Mouse (Mus musculus): ENCODE results near the gene Shmt2.
A peak's percentile ranks its signal among the peaks of the same experiment; 100 is the strongest.

The Shmt2 gene

DNA sequence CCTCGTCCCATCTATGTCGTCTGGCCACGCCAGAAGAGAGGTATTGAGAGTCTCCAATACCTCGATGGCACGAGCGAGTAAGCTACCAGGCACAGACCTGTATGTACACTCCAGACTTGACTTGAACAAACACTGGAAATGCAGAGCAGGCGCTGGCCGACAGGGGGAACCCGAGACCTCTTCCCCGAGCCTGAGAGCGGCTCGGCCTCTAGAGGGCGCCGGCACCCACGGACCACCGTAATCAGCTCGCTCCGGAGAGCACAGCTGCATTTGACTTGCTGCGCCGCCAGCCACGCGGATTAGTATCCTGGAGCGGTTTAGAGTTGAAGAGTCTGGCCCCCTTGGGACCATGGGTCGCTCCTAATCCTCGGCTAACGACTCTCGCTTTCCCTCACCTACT, 9.4 kb downstream of the Shmt2 start:
- DNase-seq (ENCODE audit: low read depth in 1 of 2, low spot score in 2 of 2) = peak; percentile 84 to 89

DNA sequence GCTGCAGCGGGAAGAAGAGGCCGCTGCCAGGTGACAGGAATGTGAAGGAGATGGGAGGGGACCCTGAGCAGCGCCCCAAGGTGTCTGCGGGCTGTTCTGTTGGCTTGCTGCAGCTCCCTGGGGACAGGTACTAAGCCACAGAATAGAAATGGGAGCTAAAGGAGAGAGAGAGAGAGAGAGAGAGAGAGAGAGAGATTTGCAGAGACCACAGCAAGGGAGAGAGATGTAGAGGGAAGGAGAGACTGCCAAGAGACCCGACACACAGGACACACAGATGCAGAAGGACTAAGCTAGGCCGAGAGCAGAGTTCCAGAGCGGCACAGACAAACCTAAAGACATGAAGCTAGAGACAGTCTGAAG, 10.0 kb downstream of the Shmt2 start:
- DNase-seq (ENCODE audit: low read depth in 1 of 2, low spot score in 2 of 2) = no peak

DNA sequence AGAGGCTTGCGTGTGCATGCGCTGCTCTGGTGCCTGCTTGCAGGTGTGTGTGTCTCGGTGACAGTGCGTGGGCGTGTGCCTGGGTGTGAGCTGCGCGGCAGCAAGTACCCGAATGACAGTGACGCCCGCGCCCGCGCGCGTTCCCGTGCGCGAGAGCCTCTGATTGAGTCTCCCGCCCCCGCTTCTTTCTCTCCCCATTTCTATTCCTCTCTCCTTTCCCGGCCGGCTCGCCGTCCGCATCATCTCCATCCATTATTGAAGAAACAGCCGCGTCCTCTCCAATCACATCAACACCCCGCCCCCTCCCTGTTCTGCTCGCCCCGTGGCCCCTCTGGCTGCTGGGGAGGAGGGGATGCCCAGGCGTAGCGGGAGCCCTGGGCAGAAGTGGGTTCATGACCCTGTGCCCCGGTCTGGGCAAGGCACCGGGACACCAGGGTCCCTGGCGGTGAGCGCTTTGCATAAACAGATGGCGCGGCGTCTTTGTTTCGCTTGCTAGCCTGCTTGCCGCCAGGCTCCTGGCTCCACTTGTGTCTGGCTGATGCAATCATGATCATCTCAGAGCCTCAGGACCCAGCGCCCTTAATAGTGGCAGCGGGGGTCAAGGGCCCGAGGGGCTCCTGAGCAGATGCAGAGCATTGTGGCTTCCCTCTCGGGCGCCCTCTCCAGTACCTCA, 10.5 kb downstream of the Shmt2 start:
- no peak for DNase-seq (ENCODE audit: low read depth in 1 of 2, low spot score in 2 of 2)

DNA sequence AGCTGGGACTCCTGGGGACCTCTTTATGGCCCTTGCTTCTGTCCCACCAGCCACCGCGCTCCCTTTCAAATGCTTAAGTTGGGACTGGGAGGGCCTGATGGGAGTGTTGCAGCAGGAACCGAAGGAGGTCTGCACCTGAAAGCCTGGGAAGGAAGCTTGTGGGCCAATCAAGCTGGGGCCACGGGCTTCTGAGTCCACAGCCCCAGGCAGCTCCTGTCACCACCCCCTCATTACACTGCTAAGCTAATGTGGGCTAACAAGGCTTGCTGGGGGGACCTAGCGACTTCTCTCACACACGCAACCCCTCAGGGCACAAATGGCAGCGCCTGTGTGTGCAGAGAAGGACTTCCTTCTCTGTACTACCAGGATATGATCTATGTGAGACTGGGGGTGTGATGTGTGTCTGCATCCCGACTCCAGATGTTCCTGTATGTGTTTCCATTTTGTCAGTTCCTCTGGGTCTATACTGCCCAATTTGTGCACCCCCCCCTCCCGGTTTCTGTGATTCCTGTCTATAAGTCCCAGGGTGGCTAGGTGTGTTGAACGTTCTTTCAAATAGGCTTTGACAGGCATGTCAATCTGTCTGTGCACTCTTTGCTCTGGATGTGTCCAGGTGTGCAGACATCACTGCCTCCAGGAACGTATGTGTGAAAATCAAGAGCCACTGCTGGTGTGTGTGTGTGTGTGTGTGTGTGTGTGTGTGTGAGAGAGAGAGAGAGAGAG, 11.2 kb downstream of the Shmt2 start:
- no peak for DNase-seq (ENCODE audit: low read depth in 1 of 2, low spot score in 2 of 2)

DNA sequence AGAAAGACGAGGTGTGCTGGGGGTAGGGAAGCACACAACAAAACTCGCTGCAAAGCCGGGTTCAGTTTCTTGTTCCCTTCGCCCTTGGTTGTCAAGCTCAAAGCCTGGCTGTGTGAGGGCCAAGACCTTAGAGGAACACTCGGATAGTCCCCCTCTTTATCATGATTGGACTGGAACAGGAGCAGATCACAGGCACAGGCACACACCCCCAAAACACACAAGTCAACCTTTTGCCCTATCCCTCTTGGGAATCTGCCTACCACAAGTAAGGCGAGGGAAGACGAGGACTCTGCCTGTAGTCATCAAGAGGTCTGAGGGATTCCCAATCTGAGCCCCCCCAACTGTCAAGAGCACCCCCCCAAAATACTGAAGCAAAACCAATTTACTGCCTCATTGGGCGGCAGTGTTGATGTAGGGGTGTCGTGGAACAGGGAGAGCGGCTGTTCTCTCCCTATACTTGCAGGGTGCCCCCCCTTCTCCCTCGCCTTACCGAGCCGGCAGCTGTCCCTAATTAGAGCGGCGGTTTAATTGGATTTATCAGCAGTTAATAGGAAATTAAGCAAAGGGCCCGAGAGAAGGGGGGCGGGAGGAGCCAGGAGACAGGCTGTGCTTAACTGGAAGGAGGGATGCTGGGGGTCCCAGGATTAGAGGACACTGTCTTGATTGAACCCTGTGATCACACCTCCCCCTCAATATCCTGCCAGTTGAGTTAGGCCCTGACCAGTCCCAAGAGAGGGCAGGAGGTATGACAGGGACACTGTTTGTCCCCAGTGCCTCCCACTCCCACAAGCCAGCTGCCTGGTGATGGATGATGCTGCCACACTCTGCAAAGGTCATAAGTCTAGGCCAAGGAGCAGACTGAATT, 12.2 kb downstream of the Shmt2 start:
- no peak for DNase-seq (ENCODE audit: low read depth in 1 of 2, low spot score in 2 of 2)

DNA sequence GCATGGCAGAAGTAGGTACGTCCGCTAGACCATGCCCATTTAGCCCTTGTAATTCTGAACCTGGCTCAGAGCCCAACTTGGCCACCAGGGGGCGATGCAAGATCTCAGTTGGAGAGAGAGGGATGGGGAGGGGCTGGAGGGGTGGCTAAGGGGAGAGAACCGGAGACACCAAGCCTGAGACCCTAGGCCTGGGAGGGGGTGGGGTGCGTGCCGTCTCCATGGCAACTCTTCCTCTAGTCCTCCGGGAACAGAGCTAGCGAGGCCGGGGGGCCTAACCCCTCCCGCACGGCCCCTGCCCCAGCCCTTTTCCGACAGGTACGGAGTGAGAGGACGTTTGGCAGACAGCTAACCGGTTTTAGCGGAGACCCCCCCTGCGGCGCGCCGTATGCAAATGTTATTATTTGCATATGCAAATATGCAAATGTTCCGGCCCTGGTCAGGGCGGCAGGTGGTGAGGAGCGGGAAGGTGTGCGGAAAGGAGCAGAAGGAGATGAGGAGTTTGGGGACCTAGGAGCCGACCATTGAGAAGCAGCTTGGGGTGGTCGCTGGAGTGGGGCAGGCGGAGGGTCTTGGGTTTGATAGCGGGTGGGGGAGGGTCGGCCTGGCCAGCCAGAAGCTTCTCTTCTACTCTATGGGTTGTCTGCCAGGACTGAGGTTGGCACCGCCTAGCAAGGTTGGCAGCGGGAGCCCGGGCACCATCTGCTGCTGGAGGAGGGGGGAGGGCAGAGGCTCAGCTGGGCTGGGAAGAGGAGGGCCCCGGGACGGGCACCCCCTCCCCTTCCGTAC, 13.0 kb downstream of the Shmt2 start:
- peak; percentile 35 to 71 for DNase-seq (ENCODE audit: low read depth in 1 of 2, low spot score in 2 of 2)

DNA sequence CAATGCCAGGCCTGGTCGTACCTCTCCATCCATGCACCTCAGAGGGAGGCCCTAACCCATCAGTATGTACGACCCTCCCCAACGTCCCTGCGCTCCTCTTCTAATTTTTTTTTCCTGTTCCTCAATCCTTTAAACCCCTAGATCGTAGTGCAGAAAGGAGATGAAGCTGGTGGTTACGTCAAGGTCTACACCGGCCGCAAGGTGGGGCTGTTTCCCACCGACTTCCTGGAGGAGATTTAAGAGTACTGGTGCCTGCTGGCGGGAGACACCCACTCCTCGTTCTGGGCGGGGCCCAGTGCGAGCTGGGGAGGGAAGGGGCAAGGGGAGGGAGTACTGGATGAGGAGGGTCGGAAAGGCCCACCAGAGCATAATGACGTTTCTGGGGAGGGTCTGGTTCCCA, 14.0 kb downstream of the Shmt2 start:
- peak; percentile 43 to 61 for DNase-seq (ENCODE audit: low read depth in 1 of 2, low spot score in 2 of 2)

DNA sequence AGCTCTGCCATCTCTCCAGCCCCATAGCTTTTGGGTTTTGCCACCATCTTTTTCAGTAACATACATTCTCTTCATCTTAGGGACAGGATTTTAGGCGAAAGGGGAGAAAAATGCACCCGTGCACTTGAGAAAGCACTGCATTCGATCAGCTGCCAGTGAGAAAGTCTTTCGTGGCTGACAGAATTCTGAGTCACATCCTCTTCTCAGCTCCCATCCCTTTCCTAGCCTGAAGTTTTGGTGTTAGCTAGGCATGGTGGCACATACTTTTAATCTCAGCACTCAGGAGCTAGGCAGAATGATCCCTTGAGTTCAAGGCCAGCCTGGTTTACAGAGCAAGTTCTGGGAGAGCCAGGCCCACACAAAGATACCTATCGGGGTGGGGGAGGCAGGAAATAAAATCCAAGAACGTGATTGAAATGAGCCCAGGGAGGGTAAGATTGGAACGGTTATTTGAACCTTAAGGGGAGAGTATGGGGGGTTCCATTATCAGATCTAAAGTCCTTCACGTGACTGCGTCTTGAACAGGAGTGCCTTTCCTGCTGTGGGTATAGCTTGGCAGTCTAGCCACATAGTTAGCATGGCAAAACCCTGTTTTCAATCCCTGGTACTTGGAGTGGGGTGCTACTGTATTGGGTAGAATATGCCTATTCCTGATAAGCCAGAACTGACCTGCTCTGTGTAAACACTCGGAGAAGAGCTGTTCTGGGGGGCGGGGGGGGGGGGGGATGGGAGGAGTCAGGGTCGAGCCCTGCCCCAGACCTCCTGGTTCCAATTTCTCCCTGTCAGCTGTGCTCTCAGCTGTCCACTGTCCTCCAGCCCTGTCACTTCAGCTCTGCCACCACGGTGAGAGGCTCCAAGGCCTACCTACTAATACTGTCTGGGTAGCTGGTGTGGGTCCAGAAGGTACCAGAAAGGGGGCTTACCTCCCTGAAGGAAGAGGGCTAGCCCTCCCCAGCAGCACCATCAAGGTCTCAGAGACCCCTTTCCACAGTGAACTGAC, 21.1 kb downstream of the Shmt2 start, which contains the start of gene Stac3:
Stac3 (plus strand) TSS at position 793 of the 1,000 bp plus-strand sequence.
- DNase-seq (ENCODE audit: low read depth in 1 of 2, low spot score in 2 of 2) = no peak

DNA sequence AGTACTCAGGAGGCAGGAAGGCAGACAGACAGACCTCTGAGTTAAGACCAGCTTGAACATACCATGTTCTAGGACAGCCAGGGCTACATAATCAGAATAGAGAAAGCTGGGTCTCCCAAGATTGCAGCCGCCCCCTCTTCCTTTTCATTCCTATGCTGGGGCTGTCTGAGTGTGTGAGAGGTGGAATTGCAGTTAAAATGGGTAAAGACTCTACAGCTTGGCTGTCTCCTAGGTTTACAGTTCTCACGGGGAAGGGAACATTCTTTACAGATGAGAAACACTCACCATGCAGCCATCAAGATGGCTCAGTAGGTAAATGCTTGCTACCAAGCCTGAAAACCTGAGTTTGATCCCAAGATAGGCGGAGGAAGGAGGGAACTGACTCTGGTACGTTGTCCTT, 22.2 kb downstream of the Shmt2 start:
- DNase-seq (ENCODE audit: low read depth in 1 of 2, low spot score in 2 of 2) = no peak

DNA sequence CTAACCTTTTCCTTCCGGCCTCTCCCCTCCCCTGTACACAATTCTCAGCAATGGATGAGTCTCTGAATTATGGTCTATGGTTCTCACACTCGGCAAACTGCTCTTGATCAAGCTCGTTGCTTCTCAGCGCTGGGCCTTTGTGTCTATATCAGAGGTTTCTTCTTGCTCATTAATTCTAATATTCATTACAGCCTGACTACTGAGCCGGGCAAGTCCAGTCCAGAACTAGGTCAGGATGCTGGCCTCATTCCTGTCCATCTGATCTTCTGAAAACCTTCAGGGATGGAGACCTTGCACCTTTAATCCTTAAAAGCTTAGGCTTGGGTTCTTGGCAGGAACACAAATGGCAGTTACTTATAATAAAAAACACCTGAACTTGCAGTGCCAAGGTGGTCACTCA, 22.7 kb downstream of the Shmt2 start:
- no peak for DNase-seq (ENCODE audit: low read depth in 1 of 2, low spot score in 2 of 2)

DNA sequence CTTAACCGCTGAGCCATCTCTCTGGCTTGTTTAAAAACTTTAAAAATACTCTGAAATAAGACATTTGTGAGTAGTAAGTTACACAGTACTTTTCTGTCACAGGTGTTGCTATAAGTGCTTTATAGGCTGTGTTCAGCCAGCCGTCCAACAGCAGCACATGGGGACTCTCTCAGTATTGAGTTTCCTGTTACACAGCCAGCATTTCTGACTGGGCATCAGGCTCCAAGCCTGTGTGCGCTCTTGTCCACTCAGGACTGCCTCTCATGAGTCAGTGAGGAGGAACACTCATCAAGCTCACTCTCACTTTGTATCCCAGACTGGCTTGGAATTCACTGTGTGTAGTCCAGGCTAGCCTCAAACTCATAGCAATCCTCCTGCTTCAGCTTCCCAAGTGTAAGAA, 26.1 kb downstream of the Shmt2 start:
- DNase-seq (ENCODE audit: low read depth in 1 of 2, low spot score in 2 of 2) = no peak

DNA sequence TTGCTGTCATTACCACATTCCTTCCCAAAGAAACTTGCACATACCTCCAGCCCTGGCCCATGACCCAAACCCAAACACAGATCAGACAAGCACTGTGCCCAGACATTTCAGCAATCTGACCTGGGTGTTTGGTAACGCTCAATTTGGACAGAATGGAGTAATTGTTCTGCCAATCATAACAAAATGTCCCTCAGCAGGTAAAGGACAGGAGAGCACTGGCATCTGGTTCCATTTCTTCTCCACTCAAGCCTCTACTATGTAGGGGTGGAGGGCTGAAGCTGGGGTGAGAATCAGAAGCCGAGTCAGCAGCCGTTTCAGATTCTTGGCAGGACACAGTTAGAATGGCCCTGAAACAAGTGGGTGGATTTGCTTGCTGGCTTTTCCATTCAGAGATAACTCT, 30.1 kb downstream of the Shmt2 start:
- DNase-seq (ENCODE audit: low read depth in 1 of 2, low spot score in 2 of 2) = no peak

DNA sequence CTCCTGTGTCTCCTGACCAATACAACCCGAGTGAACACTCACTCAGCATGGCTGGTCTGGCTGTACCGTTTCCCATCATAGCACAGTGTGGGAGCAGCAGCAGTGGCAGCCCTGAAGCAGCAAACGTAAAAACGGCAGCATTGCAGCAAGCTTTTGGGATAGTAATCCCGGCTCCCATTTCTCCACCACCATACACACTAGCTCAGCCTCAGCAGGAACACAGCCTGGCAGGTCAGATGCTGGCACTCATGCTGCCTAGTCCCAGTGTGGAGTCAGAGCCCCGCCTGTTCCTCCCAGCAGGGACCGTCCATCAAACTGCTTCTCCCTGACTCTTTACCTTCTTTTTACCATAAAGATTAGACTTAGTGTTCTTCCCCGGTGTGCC, 31.1 kb downstream of the Shmt2 start:
- DNase-seq (ENCODE audit: low read depth in 1 of 2, low spot score in 2 of 2) = no peak

DNA sequence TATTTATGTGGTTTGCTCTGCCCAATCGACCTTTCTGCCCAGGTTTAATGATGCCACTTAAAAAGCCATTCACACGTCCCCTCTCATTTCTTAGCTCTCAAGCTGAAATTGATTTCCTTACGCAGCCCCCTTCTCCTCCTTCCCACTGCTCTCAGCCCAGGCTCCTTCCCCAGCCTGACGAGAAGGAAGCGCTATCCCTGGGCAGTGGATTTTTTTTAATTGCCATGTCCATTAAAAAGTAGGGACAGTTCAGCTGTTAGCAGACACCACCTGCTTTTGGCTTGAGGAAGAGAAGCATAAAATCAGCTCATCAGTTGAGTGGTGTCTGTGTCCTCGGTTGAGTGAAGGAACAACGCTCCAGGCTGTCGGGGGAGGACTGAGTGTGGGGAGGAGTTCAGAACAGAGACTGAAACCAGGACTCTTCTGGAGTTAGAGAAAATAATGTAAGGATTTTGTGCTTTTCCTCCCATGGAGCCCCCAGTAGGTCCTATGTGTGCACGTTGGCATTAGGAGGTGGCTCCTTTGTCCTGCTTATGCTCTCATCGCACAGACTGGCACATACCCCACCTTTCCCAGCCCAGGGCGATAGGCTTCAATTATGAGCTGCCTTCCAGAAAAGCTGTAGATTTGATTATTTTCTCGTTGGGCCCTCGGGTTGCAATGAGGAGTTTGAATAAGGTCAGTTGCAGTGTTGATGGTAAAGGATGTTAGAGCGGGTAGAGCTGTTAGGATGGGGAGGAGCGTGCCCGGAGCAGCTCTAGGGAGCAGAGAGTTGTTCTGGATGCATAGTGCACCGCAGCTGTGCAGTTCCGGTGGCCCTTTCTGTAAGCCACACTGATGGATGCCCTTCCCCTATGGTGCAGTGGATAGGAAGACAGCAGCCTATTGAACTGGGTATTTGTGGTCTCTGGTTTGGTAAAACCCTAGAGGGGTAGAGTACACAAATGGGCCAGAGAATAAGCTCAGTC, 31.8 kb downstream of the Shmt2 start:
- no peak for DNase-seq (ENCODE audit: low read depth in 1 of 2, low spot score in 2 of 2)

DNA sequence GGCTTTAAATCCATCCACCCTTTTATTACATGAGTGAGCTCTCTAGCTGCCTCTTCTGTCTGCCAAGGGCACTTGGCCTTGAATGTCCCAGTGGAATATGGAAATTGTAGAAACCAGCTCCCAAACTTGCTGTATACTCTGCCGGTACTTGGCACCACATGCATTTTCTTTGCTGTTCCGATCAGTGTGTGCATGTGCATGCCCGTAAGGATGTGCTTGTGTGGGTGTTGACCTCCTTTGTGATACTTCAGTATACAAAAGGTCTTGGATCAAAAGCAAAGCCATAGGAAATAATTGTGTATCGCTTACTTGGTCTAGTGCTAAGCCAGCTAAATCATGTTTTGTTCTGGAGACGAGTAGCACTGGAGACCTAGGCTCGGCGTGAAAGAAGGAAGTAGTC, 33.4 kb downstream of the Shmt2 start:
- no peak for DNase-seq (ENCODE audit: low read depth in 1 of 2, low spot score in 2 of 2)

DNA sequence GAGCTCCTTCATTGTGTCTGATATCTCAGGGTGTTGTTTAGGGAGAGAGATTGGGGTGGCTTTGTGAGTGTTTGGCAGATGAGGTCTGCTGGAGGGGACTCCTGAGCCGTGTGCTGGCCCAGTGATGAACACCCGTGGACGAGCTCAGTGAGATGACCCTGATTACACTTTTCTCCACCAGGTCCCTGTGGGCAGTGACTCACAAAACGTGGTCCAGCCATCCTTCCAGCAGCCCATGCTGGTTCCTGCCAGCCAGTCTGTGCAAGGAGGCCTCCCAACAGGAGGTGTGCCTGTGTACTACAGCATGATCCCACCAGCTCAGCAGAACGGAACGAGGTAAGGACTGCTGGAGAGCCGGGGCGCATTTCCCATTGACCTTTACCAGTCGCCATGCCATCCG, 37.0 kb downstream of the Shmt2 start:
- no peak for DNase-seq (ENCODE audit: low read depth in 1 of 2, low spot score in 2 of 2)

DNA sequence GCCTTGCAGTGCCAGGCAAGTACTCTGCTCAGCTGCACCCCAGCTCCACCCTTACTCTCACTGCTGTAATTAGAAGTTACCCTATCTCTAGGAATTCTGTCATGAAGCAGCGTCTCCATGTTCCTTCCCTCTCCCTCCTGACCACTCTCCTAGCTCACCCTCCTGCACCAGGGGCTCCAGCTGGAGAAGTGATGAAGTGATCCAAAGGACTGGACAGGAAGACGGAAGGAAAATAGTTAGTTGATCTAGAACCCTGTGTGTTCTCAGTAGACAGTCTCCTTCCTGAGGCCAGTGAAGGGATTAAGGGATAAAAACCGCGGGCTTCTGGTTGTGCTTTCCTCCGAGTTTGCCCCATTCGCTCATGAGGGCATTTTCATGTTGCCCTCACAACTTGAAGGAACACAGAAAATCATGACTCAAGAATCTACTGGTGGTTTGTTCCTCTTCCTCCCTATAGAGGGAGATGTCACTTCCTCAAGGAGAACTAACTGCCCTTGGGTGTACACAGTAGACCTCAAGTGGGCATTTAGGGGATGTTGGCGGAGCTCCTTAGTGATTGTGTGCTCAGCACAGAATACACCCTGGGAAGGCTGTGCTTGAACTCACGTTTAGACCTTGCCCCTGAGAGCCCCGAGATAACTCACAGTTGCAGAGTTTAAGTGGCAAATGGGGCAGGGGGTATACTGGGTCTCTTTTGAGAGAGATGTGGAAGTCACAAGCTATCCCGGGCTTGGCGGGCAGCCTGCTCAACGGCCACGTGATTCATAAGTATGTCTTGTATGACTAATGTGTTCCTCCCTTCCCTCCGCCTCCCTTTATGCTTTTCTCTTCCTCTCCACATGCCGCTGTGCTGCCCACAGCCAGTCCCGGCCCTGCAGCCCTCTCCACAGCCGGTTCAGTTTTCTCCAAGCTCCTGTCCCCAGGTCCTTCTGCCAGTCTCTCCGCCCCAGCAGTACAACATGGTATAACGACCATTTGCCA, 41.1 kb downstream of the Shmt2 start:
- peak; percentile 61 to 63 for DNase-seq (ENCODE audit: low read depth in 1 of 2, low spot score in 2 of 2)

DNA sequence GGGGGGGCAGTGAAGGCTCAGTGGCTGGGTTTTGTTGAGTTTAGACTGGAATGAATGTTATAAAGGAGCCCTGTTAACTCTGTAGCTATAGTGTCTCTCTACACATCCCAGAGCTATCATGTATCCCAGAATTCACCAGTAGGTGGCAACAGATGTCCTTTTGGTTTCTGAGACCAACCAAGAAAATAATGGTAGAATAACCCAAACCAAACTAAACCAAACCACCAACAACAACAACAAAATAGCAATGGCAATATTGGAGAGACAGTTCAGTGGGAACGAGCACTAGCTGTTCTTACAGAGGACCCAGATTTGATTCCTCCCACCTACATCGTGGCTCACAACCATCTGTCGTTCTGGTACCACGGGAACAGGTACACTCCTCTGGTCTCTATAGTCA, 43.1 kb downstream of the Shmt2 start:
- DNase-seq (ENCODE audit: low read depth in 1 of 2, low spot score in 2 of 2) = no peak
